Mouse (Mus musculus) lung, adult 18-20 months (tissue): ENCODE data around the gene Gjb4.

ENCODE experiments used
- DNase-seq, 2 experiments: peaks; one replicate each; pipeline ENCODE4 v3.0.0; 2022; ENCODE audit warnings: mixed read lengths in 2 of 2

Gjb4 gene

GRCm38 (mm10) chr4:127306915-127307314 lies 47.0 kb downstream of the Gjb4 start:
- DNase-seq, result no peak

GRCm38 (mm10) chr4:127303796-127304195 lies 50.1 kb downstream of the Gjb4 start:
- DNase-seq, result peak in 1 of 2 experiments; percentile 42
